Mouse (Mus musculus): ENCODE results near the gene Myog. TPM values are rescaled to one million over a fixed set of nuclear protein-coding genes. Genes with fewer than 3 reads are reported as not detected.

Gene Myog
- total RNA-seq, 4 experiments from 2014 or later: not detected

DNA sequence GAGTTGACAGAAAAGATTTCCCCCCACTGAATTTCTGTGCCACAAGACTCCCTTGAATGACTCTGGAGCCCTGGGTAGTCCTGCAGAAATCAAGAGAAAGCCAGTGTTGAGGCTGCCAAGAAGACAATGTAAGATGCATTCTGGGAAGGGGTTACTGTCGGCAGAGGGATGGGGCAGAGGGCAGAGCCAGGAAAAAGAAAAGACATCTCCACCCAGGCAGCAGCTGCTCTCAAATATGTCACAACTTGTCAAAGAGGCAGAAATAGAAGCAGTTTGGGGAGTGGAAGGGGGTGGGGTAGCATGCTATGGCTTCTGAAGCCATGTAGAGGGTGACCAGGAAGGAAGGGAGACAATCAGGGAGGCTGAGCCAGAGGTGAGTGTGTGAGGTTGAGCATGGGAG is 6.7 kb upstream of the Myog start:
- DNase-seq (ENCODE audit: low spot score): no peak

DNA sequence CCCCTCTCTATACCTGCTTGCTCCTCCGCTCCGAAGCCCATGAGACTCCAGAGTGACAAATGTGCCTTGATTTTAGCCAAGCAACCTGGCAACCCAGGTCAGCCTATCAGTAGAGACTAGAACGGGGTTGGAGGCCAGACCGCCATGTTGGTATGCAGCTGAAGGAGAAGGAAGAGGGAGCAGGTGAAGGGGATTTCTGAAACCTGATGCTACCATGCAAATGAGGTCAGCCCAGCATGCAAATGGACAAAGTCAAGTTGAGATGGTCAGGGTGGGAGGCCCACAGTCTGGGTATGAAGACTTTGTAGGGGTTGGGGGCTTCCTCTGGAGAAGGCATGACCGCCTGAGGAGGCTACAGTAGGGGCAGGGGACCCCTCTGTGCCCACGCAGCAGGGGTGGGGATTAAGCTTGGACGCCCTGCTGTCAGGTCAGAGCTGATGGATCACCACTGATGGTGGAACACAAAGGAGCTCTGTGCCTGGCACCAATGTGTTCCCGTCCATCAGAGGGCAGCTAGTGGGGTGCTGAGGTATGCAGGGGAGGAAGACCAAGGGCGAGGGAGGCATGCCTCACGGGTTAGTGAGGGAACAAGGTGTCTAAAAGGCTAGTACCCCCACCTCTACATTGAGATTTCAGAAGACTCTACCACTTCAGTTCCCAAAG is 4.2 kb upstream of the Myog start:
- no peak for DNase-seq (ENCODE audit: low spot score)

DNA sequence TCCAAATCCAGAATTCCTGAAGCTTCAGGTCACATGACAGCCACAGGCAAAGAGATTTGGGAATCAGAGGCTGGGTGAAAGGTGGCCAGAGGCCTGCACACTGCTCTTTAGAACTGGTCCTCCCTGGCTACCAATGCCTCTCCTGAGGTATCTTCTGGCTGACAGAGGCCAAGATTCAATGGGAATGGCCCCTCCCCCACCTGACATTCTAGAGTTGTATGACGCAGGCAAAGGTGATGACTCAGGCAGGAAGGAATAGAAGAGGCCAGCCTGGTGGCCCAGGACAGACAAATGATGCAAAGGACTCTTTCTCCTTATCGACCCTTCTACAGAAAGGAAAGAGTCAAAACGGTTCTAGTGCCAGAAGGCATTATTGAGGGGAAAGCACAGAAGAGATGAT is 1.6 kb upstream of the Myog start:
- DNase-seq (ENCODE audit: low spot score): no peak

DNA sequence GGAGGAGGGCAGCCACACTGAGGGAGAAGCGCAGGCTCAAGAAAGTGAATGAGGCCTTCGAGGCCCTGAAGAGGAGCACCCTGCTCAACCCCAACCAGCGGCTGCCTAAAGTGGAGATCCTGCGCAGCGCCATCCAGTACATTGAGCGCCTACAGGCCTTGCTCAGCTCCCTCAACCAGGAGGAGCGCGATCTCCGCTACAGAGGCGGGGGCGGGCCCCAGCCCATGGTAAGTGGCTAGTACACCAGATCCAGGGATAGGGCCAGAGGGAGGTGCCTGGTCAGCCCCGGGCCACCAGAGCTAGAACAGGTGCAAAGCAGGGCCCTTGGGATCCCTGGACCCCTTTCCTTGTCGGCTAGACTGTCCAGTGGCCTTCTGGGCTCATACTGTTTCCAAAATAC is 511 bp downstream of the Myog start:
- DNase-seq (ENCODE audit: low spot score): no peak

DNA sequence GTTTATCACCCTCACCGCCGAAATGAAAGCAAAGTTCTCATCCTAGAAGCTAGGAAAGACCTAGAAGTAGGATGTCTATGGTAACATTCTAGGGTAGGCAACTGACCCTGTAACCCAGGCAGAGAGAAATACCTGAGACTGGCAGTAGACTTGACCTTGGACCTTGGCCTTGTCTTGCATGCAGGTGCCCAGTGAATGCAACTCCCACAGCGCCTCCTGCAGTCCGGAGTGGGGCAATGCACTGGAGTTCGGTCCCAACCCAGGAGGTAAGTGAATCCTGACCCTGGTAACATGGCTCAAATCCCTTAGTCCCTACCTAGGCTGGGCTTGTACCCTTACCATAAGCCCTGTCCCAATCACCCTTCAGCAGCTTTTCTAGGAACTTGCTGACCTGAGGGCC is 1.1 kb downstream of the Myog start:
- DNase-seq (ENCODE audit: low spot score): no peak

DNA sequence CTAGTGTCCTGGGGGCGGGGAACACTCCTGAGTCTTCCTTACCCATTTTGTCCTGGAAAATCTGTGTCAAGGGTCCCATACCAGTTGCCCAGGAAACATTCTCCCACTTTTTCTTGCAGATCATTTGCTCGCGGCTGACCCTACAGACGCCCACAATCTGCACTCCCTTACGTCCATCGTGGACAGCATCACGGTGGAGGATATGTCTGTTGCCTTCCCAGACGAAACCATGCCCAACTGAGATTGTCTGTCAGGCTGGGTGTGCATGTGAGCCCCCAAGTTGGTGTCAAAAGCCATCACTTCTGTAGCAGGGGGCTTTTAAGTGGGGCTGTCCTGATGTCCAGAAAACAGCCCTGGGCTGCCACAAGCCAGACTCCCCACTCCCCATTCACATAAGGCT is 1.8 kb downstream of the Myog start:
- DNase-seq (ENCODE audit: low spot score): no peak

DNA sequence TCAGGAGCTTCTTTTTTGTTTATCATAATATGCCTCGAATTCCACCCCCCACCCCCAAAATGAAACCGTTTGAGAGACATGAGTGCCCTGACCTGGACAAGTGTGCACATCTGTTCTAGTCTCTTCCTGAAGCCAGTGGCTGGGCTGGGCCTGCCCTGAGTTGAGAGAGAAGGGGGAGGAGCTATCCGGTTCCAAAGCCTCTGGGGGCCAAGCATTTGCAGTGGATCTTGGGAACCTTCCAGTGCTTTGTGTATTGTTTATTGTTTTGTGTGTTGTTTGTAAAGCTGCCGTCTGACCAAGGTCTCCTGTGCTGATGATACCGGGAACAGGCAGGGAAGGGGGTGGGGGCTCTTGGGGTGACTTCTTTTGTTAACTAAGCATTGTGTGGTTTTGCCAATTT is 2.3 kb downstream of the Myog start:
- peak; percentile 70 for DNase-seq (ENCODE audit: low spot score)

DNA sequence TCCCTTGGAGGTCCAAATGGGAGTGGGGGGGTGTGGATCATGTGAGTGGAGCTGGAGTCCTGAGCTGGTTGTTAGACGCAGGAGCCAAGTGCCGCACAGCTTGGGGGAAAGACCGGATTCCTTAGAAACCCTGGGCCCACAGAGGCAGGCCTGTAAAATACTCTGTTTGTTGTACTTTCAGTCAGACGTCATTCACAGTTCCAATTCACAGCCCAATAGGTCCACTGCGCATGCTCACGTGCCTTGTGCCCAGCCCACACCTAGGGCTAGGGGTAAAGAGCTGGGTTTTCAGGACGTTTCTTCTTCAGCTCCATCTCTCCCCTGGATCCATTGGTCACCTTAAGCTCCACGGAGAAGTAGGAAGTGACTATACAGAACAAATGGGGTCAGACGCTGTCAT is 2.8 kb downstream of the Myog start:
- no peak for DNase-seq (ENCODE audit: low spot score)

DNA sequence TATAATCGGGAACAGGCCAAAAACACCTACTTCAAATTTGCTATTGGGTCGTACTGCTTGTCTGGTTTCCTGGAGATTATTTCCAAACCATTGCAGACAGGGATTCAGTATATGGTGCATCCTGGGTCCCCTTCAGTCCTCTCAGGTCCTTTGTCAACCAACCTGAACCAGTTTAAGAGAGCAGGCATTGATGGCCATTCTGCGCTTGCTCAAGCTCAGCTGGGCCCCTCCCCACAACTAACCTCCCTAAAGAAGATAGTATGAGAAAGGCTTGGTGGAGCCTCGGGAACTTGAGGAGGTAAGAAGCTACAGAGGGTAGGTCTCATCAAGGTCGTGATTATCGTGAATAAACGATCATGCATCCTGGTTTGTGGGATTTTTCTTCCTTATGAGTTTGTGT is 3.5 kb downstream of the Myog start:
- DNase-seq (ENCODE audit: low spot score): no peak

DNA sequence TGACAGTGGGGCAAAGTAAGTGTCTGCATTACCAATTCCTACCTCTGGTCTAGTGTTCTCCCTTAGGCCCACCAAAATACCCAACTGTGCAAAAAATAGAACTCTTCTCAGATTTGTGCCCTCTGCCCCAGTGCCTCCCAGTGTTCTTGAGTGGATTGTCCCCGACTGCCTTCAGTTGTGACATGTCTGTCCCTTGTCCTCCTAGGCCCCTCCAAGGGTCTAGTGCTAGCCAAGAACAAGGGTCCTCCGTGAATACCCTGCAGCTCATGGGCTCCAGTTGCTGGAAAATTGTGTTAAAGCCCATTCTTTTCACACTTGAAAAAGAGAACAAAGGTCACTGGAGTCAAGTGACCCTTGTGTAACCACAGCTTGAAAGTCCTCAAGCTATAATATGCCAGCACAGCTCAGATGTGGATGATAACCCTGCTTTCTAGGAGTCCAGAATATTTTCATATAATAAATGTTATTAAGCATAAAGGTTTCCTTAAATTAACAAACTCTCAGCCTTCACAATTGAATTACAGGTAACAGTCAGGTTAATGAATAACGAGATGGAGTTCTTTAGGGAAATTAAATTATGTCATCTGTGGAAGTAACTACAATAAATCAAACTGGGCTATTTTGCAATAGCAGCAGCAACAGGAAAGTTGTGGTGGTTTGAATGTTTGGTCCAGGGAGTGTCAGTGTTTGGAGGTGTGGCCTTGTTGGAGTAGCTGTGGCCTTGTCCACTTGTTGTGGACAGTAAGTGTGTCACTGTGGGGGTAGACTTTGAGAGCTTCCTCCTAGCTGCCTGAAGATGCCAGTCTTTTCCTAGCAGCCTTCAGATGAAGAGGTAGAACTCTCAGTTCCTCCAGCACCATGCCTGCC is 4.2 kb downstream of the Myog start:
- DNase-seq (ENCODE audit: low spot score): no peak

DNA sequence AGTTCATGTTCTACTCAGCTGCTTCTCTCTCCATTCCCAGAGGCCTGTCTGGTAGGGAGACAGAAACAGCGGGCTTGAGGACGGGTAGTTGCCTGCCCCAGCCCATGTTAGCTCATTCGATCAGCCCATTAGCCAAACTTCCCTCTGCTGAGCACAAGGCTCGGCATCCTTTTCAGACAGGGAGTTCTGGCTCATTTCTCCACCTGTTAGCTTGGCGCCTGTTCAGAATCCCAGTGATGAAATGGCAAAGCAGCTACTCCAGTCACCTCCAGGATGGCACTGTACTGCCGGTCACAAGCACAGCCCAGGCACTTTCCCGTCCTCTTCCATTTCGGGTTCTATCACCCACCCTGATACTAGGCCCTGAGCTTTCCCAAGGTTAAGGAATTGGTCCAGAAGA is 7.5 kb downstream of the Myog start:
- no peak for DNase-seq (ENCODE audit: low spot score)

DNA sequence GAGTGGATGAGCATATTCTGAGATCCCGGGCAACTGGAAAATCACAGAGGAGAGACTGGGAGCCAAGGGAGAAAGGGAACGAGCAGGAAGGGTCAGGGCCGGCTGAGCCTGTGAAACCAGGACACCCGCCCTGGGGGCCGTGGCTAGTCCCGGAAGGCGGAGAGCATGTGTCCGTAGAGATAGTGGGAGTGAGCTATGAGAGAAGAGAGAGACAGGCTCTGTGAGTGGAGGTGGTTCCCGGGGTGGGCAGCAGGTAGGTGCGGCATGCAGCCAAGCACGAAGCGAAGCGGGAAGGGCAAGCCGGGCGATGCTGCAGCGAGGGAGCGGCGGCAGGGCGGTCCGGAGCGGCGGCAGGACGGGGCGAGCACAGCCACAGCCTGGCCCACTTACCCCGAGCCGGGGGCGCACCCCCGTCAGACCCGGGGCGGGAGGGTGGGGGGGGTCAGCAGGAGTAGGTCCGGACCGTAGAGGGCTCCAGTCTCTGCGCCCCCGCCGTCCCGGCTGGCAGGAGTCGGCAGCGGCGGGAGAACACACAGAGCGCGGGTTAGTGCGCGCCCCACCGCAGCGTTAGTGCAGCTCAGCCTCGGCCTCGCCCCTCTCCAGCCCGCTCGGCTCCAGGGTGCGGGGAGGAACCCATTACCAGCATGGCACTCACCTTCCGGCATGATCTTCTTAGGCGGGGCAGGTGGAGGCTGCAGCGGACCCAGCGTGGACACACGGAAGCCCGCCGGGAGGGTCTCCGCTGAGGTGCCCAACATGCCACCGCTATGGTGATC is 9.0 kb downstream of the Myog start:
- no peak for DNase-seq (ENCODE audit: low spot score)

DNA sequence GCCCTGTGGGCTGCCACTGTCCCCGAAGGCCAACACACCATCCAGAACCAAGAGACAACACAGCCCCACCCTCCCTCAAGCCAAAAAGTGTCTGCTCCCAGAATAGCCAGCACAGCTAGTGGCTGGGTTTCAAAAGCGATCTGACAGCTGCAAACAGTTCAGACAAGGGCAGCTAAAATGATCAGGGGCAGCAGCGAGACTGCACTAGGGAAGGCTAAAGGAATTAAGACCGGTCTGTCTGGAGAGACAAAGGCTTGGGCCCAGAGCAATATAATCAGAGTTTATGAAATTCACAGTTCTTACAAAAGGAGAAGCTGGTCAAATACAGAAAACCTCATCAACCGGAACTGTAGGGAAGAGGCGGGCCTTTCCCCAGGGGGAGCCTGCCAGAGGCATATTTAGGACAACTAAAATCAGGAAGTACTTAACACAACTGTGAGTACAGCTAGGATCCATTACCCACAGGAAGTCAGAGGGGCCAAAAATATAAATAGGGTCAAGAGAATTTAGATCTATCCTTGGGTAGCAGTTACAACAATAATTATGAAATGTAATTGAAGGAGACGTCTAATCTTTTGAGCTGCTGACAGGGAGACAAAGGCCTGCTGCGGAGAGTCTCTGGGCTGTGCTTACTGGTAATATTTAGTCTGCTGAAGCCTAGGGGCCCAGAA is 12.9 kb downstream of the Myog start:
- peak; percentile 93 for DNase-seq (ENCODE audit: low spot score)

DNA sequence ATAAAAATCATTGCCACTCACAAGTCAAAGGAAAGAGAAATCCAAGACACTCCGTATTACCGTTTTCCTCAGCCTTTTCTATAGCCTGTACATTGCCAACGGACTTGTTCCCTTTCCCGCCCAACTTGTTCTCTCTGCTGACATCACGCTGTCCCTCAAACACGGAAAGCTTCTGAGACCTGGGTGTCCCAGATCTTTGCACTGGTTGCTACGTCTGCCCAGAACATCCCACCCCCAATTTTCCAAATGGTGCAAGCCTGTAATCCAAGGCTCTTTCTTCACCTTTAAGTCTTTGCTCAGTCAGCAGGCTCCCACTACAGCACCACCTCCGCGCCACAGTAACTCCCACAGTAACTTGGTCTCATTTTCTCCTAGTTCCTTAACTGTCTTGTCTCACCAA is 15.2 kb downstream of the Myog start:
- DNase-seq (ENCODE audit: low spot score): no peak

DNA sequence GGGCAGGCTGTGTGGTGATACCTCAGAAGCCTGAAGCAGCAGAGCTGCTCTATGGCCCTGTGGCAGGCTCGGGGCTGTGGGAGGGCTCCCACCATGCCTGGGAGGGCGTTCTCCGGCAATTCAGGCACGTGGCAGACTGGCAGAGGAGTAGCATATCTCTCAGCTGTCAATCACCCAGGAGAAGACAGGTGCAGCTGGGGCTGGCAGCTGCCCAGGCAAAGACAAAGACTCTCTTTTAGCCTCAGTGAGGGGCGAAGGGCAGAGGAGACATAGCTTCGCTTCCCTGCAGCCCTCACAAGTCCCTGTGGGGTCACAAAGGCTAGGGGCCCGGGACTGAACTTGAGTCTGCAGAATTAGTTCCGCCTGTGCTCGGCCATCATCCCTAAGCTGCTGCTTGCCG is 17.6 kb downstream of the Myog start:
- no peak for DNase-seq (ENCODE audit: low spot score)

DNA sequence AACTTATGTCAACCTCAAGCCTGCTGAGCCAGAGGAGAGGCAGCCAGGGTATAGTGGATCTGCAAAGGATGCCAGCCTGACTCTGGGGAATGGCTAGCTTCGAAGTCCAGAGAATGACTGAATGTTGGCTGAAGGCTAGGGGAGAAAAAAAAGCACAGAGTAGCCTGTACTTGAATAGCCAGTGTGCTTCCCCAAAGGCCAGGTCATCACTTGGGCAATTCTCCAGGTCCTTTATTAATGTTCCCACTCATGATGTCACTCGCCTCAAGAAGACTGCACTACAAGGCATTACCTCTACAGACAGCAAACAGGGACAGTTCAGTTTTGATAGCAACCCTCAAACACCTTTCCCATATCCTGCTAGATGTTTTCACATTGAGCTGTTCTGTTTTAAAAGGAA is 20.5 kb downstream of the Myog start:
- DNase-seq (ENCODE audit: low spot score): no peak

DNA sequence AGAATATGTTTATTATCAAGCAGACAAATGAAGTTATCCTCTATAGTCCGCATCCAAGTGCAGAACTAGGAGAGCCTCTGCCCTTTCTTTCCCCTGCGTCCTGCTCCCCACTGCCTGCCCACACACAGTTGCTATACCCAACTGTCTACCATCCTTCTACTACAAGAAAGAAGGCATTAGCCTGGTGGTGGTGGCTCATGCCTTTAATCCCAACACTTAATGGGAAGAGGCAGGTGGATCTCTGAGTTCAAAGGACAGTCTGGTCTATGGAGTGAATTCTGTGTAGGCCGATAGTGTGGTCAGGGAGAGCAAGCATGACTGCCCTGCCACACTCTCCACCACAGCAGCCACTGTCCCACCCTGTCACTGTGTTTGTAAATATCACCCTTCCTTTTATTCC is 20.9 kb downstream of the Myog start:
- no peak for DNase-seq (ENCODE audit: low spot score)

DNA sequence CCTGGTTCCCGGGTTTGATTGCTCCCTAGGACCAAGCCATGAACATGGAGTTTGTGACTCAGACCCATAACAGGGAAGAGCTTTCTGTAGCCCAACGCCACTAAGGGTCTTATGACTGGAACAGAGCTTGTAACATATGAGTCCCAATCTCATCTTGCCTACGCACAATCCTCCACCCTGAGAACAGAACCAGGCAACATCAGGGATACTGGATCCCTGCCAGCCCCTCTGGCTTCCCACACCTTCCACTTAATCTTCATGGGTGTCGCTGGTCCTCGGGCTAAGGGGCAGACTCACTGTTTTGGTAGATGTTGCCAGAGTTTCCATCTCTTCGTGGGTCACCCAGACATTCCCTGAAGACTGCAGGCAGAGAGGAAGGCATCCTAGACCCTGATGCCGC is 22.0 kb downstream of the Myog start:
- DNase-seq (ENCODE audit: low spot score): no peak

DNA sequence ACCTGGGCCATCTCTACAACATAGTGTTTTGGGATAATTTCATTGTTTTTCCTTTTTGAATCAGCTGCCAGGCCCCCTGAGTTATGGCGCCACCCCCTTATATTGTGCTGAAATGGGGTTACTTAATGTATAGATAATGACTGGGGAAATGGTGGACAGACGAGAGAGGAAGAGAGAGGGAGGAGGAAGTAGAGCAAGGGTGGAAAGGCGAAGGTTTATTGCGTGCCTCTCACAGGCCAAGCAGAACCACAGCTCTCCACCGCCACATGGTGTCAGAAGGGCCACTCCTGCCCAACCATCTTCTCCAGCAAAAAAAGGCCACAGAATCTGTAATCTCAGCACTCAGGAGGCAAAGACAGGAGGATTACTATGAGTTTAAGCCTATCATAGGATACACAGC is 25.4 kb downstream of the Myog start:
- no peak for DNase-seq (ENCODE audit: low spot score)

DNA sequence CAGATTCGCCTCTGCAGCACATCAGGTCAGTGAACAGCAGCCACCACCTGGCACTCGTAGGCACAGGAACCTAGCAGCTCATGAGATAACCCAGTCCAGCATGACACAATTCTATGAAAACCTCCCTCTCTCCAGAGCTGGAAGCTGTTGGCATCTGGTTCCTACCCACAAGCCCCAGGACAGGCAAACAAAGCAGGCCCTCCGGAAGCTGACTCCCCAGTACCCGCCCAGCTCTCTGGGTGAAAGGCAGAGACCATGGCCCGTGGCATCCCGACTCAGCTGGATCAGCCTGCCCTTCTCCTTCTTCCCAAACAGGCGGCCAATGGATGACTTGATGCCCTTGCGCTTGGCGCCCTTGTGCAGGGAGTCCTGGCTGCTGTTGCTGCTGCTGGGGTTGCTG is 26.6 kb downstream of the Myog start:
- DNase-seq (ENCODE audit: low spot score): no peak

DNA sequence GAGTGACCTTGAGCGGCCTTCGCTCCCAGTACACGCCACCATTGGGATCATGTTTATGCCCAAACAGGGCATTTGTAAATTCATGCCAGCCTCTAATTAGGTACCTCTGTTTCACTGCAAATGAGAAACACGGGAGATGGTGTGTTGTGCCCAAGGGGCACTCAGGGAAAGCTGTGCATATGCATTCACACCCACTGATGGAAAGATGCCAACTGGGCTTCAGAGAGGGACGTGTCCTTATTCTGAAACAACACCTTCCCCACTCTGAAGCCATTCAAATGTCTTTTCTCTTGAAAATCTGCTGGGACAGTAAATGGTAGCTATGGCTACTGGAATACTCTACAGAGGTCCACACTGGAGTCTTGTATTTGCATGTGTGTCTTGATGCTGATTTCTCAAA is 28.5 kb downstream of the Myog start:
- DNase-seq (ENCODE audit: low spot score): no peak

DNA sequence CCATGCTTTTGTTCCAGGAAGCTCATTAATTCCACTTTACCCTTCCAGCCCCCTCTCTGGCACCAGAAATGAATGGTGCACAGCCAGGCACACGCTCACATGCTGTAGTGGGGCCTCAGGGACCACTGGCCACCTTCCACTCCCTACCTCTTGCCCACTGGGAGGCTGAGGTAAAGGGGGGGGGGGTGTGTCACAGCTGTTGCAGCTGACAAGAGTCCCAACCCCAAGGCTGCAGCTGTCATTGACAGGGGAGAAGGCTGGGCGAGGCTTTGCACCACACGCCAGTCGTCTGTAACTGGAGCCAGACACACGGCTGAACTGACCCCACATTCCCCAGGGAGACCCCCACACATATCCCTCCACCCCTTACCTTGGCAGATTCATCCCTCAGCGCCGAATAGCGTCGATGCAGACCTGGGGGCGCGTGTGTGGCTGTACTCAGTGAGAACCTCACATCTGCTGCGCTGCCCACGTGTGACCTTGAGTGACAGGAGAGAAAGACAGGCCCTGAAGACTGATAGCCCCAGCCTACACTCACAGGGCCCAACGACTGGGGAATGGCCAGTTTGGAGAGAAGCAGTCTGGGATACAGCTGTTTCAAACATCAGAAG is 31.0 kb downstream of the Myog start:
- no peak for DNase-seq (ENCODE audit: low spot score)
